Mouse (Mus musculus) midbrain, embryonic 14.5 days (tissue): Measurements from ENCODE around the gene Mrpl38. TPM values are rescaled to one million over a fixed set of nuclear protein-coding genes. Genes with fewer than 3 reads are reported as not detected.

Source experiments
- ATAC-seq: fragments of 200-750 bp; cut with Nextera tagmentation; 2 replicates; pipeline ENCODE4 v1.8.0; 2017; ENCODE audit warnings: moderate number of reproducible peaks, moderate library complexity; ENCODE audit not compliant: low FRiP score, low TSS enrichment
- DNase-seq: peaks from one replicate; pipeline ENCODE4 v3.0.0-alpha.2; 2015
- H3K27ac ChIP-seq: fragments of 300-500 bp; sonication (generic); replicated peaks from 2 replicates; pipeline ENCODE4 v1.5.1; 2014; ENCODE audit warnings: mild to moderate bottlenecking, low read depth, low read length, moderate library complexity
- H3K27me3 ChIP-seq: fragments of 300-500 bp; sonication (generic); 2 replicates; pipeline ENCODE4 v1.6.1; 2014; ENCODE audit warnings: low read length, control low read depth, mixed read lengths; ENCODE audit not compliant: control insufficient read depth, insufficient read depth
- H3K36me3 ChIP-seq: fragments of 300-500 bp; sonication (generic); 2 replicates; pipeline ENCODE4 v1.6.1; 2014; ENCODE audit warnings: low read length, control low read depth; ENCODE audit not compliant: control insufficient read depth, insufficient read depth
- H3K4me1 ChIP-seq: fragments of 300-500 bp; sonication (generic); 2 replicates; pipeline ENCODE4 v1.6.1; 2014; ENCODE audit warnings: mild to moderate bottlenecking, antibody characterized with exemption, low read length, control low read depth; ENCODE audit not compliant: control insufficient read depth, insufficient read depth
- H3K4me2 ChIP-seq: fragments of 300-500 bp; sonication (generic); 2 replicates; pipeline ENCODE4 v1.6.1; 2014; ENCODE audit warnings: mild to moderate bottlenecking, low read length, moderate library complexity
- H3K4me3 ChIP-seq: fragments of 300-500 bp; sonication (generic); replicated peaks from 2 replicates; pipeline ENCODE4 v1.5.1; 2014; ENCODE audit warnings: low read depth, low read length
- H3K9ac ChIP-seq: fragments of 300-500 bp; sonication (generic); replicated peaks from 2 replicates; pipeline ENCODE4 v1.6.1; 2014; ENCODE audit warnings: mild to moderate bottlenecking, low read length, moderate library complexity
- H3K9me3 ChIP-seq: fragments of 300-500 bp; sonication (generic); 2 replicates; pipeline ENCODE4 v1.6.1; 2016; ENCODE audit warnings: low read length, control low read depth, mixed read lengths; ENCODE audit not compliant: control insufficient read depth
- whole genome bisulfite sequencing: fragments of 180-500 bp; shearing (Covaris S2); extraction: QIAGEN DNeasy Blood & Tissue Kit; methylation state at CpG from one replicate; pipeline ENCODE4 v1.1.7; 2014; 5-methylcytosine and 5-hydroxymethylcytosine counted together
- polyA plus RNA-seq: library from polyadenylated mRNA; unstranded; fragments of >200 nt; fragmentation: Nextera tagmentation; extraction: Ambion mirVana; gene quantifications from 2 replicates; pipeline ENCODE4 v1.2.1, GENCODE M21; 2014

Gene Mrpl38
- 72.5 and 81.4 TPM in 2 replicates for polyA plus RNA-seq

GRCm38 (mm10) chr11:116138468-116139138, at the start of gene Mrpl38:
Gene Mrpl38, minus strand, starts transcription at chr11:116138868.
- peak within 1 kb of the TSS; percentile 81 for H3K9ac ChIP-seq
- peak within 1 kb of the TSS; percentile 87 for H3K4me3 ChIP-seq
- DNase-seq (peak; percentile 94), ATAC-seq (peak; percentile 94)
- H3K4me2 ChIP-seq: peak within 1 kb of the TSS; percentile 63
- H3K36me3 ChIP-seq: peaks cover 39% of the 10 kb centered on the region
- H3K27me3 ChIP-seq: no peaks in the 10 kb centered on the region
- H3K9me3 ChIP-seq: no peaks in the 10 kb centered on the region
- H3K4me1 ChIP-seq: peaks cover 4% of the 10 kb centered on the region; the same call in 1 of the 2 replicates
- peak within 1 kb of the TSS; percentile 74 for H3K27ac ChIP-seq
- WGBS: under 1% methylated on average over 60 of the region's 60 CpGs

- H3K9me3 ChIP-seq: no peaks in the 10 kb centered on the region
- WGBS: 31% methylated on average over 11 of the region's 11 CpGs
- H3K4me3 ChIP-seq: no peak overlapping the region
- peak overlapping the region; percentile 67 for H3K27ac ChIP-seq
- H3K9ac ChIP-seq: no peak overlapping the region
- peak; percentile 57 for DNase-seq
- no peak overlapping the region for H3K4me2 ChIP-seq
- H3K36me3 ChIP-seq: peaks cover 80% of the 10 kb centered on the region
- no peak for ATAC-seq
- H3K4me1 ChIP-seq: no peaks in the 10 kb centered on the region
- H3K27me3 ChIP-seq: no peaks in the 10 kb centered on the region
Measured at GRCm38 (mm10) chr11:116187226-116187930, 48.7 kb upstream of the Mrpl38 start.

- ATAC-seq (no peak), DNase-seq (no peak)
- H3K27ac ChIP-seq: peak overlapping the region; percentile 37; the same call in 1 of the 2 replicates
- no peaks in the 10 kb centered on the region for H3K9me3 ChIP-seq
- H3K36me3 ChIP-seq: peaks cover 85% of the 10 kb centered on the region
- no peaks in the 10 kb centered on the region for H3K4me1 ChIP-seq
- no peaks in the 10 kb centered on the region for H3K27me3 ChIP-seq
- no peak overlapping the region for H3K9ac ChIP-seq
- H3K4me3 ChIP-seq: no peak overlapping the region
- no peak overlapping the region for H3K4me2 ChIP-seq
- WGBS: 89% methylated on average over 11 of the region's 11 CpGs
Measured at GRCm38 (mm10) chr11:116186360-116186759, 47.7 kb upstream of the Mrpl38 start.

GRCm38 (mm10) chr11:116185836-116186235, 47.2 kb upstream of the Mrpl38 start:
- no peak for DNase-seq
- peaks cover 83% of the 10 kb centered on the region for H3K36me3 ChIP-seq
- no peak for ATAC-seq
- H3K9ac ChIP-seq: no peak overlapping the region
- H3K4me3 ChIP-seq: no peak overlapping the region
- no peaks in the 10 kb centered on the region for H3K27me3 ChIP-seq
- H3K9me3 ChIP-seq: no peaks in the 10 kb centered on the region
- 0 out of 2 replicates have a peak overlapping the region, but pooled peaks have one; percentile 6 for H3K27ac ChIP-seq
- no peak overlapping the region for H3K4me2 ChIP-seq
- no peaks in the 10 kb centered on the region for H3K4me1 ChIP-seq
- 90% methylated on average over 3 of the region's 3 CpGs for WGBS

- WGBS: 90% methylated on average over 20 of the region's 20 CpGs
- ATAC-seq: no peak
- Histone ChIP-seq H3K27me3 (no peaks in the 10 kb centered on the region), H3K4me1 (no peaks in the 10 kb centered on the region), H3K4me2 (no peak overlapping the region), H3K4me3 (no peak overlapping the region), H3K9ac (no peak overlapping the region), H3K36me3 (peaks cover 91% of the 10 kb centered on the region), H3K9me3 (no peaks in the 10 kb centered on the region), H3K27ac (no peak overlapping the region)
- no peak for DNase-seq
Measured at GRCm38 (mm10) chr11:116178411-116179121, 39.9 kb upstream of the Mrpl38 start.

- no peak for ATAC-seq
- WGBS: 78% methylated on average over 7 of the region's 7 CpGs
Measured at GRCm38 (mm10) chr11:116176010-116176409, 37.3 kb upstream of the Mrpl38 start.

GRCm38 (mm10) chr11:116174775-116175448, 36.2 kb upstream of the Mrpl38 start:
- Histone ChIP-seq H3K36me3 (peaks cover 84% of the 10 kb centered on the region), H3K4me2 (no peak overlapping the region)

More at GRCm38 (mm10) chr11:116176010-116176409, 37.3 kb upstream of the Mrpl38 start:
- no peak for DNase-seq
- no peak overlapping the region for H3K4me3 ChIP-seq
- no peaks in the 10 kb centered on the region for H3K27me3 ChIP-seq
- H3K9ac ChIP-seq: no peak overlapping the region
- H3K9me3 ChIP-seq: no peaks in the 10 kb centered on the region
- no peak overlapping the region for H3K27ac ChIP-seq
- no peaks in the 10 kb centered on the region for H3K4me1 ChIP-seq
- H3K36me3 ChIP-seq: peaks cover 94% of the 10 kb centered on the region
- H3K4me2 ChIP-seq: no peak overlapping the region

GRCm38 (mm10) chr11:116171959-116172358, 33.3 kb upstream of the Mrpl38 start:
- 82% methylated on average over 2 of the region's 2 CpGs for WGBS
- peaks cover 2% of the 10 kb centered on the region for H3K4me1 ChIP-seq
- H3K27me3 ChIP-seq: no peaks in the 10 kb centered on the region
- H3K9ac ChIP-seq: no peak overlapping the region
- DNase-seq (no peak), ATAC-seq (no peak)
- H3K9me3 ChIP-seq: no peaks in the 10 kb centered on the region
- no peak overlapping the region for H3K4me2 ChIP-seq
- H3K36me3 ChIP-seq: peaks cover 57% of the 10 kb centered on the region
- no peak overlapping the region for H3K4me3 ChIP-seq
- no peak overlapping the region for H3K27ac ChIP-seq

More at GRCm38 (mm10) chr11:116174775-116175448, 36.2 kb upstream of the Mrpl38 start:
- Histone ChIP-seq H3K4me3 (no peak overlapping the region), H3K4me1 (no peaks in the 10 kb centered on the region), H3K27ac (no peak overlapping the region), H3K27me3 (no peaks in the 10 kb centered on the region), H3K9ac (no peak overlapping the region), H3K9me3 (no peaks in the 10 kb centered on the region)
- ATAC-seq: no peak
- DNase-seq: no peak
- 88% methylated on average over 22 of the region's 22 CpGs for WGBS
